Mouse (Mus musculus): ENCODE results near the gene Tardbp. TPM values are rescaled to one million over a fixed set of nuclear protein-coding genes. Genes with fewer than 3 reads are reported as not detected.

Tardbp gene
- polyA plus RNA-seq, 1 experiment from 2014 or later = 216 TPM

DNA sequence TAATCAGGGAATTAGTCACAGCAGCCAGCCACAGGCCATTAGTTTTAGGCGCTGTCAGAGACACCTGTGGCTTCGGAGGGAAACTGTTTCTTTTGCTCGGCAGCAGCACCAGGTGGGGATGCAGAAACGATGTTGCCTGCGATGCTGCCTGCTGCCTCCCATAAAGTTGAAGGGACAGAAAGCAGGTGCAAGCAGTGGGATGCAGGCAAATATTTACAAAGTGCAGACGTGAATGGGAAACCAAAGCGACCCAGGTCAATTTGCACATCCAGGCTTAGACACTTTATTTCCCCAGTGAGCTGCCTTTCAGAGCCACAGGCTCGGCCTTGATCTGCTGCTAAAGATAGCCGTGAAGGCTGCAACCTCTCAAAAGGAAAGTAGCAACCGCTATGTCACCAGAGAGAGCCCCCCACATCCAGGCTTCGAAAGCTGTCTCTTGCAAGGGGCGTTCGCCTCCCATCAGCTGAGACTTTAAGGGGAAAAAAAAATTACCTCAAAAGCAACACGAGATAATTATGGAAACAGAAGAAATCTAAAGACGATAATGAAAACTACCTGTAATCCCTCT is 30.0 kb upstream of the Tardbp start:
- in situ Hi-C loops (cut with MboI; ENCODE audit: low pct_unique_long_range_greater_than_20kb) = no loop called here
- POLR2A ChIA-PET = no interaction called here
- no peaks in the 10 kb centered on the region for H3K27me3 ChIP-seq
- no peak for TF ChIP-seq CTCF (IDR thresholded peaks at IDR 0.05)
- no peak for DNase-seq (ENCODE audit: low read depth, low spot score)
- CTCF ChIA-PET = no interaction called here
- ATAC-seq = no peak

DNA sequence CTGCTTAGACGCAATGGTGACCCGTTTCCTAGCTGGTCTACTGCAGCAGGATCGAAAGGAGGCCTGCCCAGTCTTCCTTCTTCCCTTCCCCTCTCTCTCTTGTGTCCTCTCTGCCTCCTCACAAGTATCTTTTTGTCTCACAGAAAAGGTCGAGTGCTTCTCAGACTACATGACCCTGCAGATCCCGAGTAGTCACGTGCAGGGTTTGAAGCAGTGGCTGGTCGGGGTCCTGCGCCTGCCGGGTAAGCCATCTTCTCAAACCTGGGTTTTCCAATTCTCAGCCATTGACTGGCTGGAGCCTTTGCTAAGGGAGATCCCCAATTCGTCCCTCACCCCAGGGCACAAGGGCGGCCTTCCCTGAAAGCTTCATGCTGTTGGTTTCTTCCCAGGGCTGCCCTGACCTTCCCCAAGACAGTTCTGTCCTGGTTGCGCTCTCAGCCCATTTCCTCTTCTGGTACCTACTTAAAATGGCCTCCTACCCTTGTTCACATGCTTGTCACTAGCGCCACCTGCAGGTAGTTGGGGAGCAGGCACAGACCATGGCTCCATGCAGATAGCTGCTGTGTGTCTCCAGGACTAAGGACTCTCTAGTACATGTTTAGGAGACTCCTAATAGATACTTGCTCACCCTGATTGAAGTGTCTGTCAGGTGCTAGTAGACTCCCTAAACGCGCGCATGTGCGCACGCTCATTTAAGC is 28.0 kb upstream of the Tardbp start:
- in situ Hi-C loops (cut with MboI; ENCODE audit: low pct_unique_long_range_greater_than_20kb) = no loop called here
- ChIA-PET CTCF (interaction anchor here (0.7 kb wide), 1 partner anchor 11 kb away, joined by 3 read pairs; no protein-coding TSS in a partner anchor), POLR2A (no interaction called here)
- peak; percentile 56 for TF ChIP-seq CTCF (IDR thresholded peaks at IDR 0.05)
- ATAC-seq (no peak), DNase-seq (ENCODE audit: low read depth, low spot score) (no peak)
- H3K27me3 ChIP-seq = no peaks in the 10 kb centered on the region

DNA sequence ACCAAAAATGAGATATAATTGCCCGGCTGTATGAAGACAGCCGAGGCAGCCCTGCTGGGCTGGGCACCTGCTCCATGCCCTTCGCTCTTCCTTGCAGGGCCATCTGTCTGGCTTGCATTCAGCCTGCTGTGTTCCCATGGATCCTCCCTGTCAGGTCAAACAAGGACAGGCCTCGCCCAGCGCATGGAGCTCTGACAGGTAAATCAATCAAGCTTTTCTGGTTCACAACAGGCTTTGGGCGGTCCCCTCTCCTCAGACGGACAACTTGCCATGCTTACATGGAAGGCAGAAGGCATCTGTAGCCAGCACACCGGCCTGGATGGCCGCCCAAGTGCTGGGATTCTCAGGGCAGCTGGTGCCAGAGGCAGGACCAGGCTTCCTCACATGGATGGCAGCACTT is 24.2 kb upstream of the Tardbp start:
- no peak for DNase-seq (ENCODE audit: low read depth, low spot score)
- POLR2A ChIA-PET = no interaction called here
- CTCF ChIA-PET = no interaction called here
- H3K27me3 ChIP-seq = no peaks in the 10 kb centered on the region
- TF ChIP-seq CTCF (IDR thresholded peaks at IDR 0.05) = no peak
- no peak for ATAC-seq
- in situ Hi-C loops (cut with MboI; ENCODE audit: low pct_unique_long_range_greater_than_20kb) = no loop called here

DNA sequence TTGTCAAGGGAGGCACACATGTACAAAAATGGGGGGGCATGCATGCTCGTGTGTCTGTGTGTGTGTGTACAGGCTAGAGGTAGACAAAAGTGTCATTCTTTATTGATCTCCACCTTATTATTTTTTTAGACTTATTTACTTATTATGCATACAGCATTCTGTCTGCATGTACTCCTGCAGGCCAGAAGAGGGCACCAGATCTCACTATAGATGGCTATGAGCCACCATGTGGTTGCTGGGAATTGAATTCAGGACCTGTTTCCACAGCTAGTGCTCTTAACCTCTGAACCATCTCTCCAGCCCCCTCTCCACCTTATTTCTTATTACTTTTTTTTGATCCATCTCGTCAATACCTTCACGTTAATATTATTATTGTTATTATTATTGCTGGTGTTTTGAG is 22.5 kb upstream of the Tardbp start:
- H3K27me3 ChIP-seq = no peaks in the 10 kb centered on the region
- DNase-seq (ENCODE audit: low read depth, low spot score) (no peak), ATAC-seq (no peak)
- peak; percentile 60 for TF ChIP-seq CTCF (IDR thresholded peaks at IDR 0.05)
- in situ Hi-C loops (cut with MboI; ENCODE audit: low pct_unique_long_range_greater_than_20kb) = no loop called here
- ChIA-PET POLR2A (no interaction called here), CTCF (no interaction called here)

DNA sequence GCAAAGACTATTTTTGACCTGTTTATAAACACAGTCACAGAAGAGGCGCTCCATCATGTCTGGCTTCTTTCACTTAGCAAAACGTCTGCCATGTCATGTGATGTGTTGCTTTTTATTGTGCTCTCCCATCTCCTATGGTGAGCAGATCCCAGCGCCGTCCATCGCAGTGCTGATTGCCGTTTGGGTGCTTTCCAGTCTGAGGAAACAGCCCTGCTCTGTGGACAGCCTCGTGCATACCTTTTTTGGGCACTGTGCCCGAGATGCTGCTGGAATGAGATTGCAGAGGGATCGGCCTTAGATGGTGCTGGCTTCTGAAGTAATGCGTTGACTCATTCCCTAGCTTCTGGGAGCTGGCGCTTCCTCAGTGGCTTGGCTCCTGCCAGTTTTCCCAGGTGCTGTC is 19.8 kb upstream of the Tardbp start:
- ChIA-PET POLR2A (no interaction called here), CTCF (no interaction called here)
- DNase-seq (ENCODE audit: low read depth, low spot score) (no peak), ATAC-seq (peak; percentile 54)
- in situ Hi-C loops (cut with MboI; ENCODE audit: low pct_unique_long_range_greater_than_20kb) = no loop called here
- no peaks in the 10 kb centered on the region for H3K27me3 ChIP-seq
- no peak for TF ChIP-seq CTCF (IDR thresholded peaks at IDR 0.05)

DNA sequence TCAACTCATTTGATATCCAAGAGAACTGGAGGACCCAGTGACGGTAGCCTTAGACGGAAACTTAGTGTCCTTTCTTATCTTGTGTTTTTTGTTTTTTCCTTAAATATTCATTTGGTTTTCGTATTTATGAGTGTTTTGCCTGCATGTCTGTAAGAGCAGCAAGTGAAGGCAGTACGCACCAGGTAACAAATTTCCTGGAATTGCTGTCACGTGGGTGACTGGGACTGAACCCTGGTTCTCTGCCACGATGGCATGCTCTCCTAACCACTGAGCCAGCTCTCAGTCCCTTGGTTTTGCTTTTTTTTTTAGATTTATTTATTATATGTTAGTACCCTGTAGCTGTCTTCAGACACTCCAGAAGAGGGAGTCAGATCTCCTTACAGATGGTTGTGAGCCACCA is 18.1 kb upstream of the Tardbp start:
- H3K27me3 ChIP-seq = no peaks in the 10 kb centered on the region
- POLR2A ChIA-PET = no interaction called here
- no peak for DNase-seq (ENCODE audit: low read depth, low spot score)
- no peak for TF ChIP-seq CTCF (IDR thresholded peaks at IDR 0.05)
- CTCF ChIA-PET = interaction anchor here (1.0 to 1.3 kb wide), 2 partner anchors 13 to 20 kb away, joined by 3 read pairs; no protein-coding TSS in a partner anchor
- in situ Hi-C loops (cut with MboI; ENCODE audit: low pct_unique_long_range_greater_than_20kb) = no loop called here
- no peak for ATAC-seq

DNA sequence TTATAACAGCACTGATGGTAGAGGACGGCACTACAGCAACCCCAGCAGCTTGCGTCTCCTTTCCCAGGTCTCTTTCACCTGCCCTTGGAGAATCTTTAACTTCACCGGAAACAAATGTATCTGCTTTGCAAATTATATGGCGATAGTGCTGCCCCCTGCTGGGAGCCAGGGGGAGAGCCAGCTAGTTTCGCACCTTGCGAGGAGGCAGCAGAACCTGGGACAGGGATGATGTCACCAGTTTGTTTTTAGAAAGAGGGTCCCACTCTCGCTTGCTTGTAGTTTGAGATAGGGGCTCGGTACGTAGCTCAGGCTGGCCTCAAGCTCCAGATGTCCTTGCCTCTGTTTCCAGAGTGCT is 17.3 kb upstream of the Tardbp start:
- DNase-seq (ENCODE audit: low read depth, low spot score) = no peak
- POLR2A ChIA-PET = no interaction called here
- H3K27me3 ChIP-seq = no peaks in the 10 kb centered on the region
- CTCF ChIA-PET = interaction anchor here (0.9 to 1.5 kb wide), 4 partner anchors 11 to 20 kb away, joined by 3 to 4 read pairs (median 3); no protein-coding TSS in a partner anchor
- peak; percentile 55 for TF ChIP-seq CTCF (IDR thresholded peaks at IDR 0.05)
- in situ Hi-C loops (cut with MboI; ENCODE audit: low pct_unique_long_range_greater_than_20kb) = no loop called here
- ATAC-seq = no peak

DNA sequence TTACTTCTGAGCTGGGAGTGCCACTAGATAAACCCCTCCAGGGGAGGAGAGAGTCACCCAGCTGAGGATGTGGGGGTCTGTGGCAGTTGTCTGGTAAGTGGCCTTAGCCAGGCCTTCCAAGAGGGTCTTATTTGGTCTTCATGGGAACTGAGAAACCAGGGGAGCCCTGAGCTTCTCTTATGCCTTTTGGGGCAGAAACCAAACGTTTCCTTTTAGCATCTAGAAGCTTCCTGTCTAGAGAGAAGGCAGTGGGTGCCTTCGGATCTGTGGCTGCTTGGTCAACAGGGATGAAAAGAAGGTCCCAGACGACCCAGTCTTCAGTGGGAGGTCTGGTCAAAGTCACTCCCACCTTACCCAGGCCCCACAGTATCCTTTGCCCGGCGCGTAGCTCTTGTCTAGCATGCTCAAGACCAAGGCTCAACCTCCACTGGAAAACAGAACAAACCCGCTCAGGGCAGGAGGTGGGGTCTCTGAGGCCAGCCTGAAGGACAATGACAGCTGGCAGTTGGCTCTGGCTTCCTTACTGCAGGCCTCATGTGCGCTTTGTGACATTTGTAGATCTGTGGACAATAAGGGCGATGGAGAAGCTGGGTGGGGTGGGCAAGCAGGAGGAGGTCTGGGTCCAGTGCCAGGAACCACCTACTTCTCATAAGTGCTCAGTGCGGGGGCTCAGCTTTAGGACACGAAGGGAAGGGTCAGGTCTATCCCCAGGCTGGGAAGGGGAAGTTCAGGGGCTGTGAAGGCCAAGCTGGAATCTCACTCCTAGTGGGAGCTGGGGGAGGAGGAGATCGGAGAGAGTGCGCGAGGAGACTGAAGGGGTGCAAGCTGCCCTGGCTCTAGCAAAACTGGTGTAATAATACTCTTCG is 16.7 kb upstream of the Tardbp start, which contains the start of gene Gm572:
Gm572 (plus strand) TSS at position 27 of the 866 bp plus-strand sequence.
- ATAC-seq (no peak), DNase-seq (ENCODE audit: low read depth, low spot score) (no peak)
- in situ Hi-C loops (cut with MboI; ENCODE audit: low pct_unique_long_range_greater_than_20kb) = no loop called here
- H3K27me3 ChIP-seq = no peaks in the 10 kb centered on the region
- ChIA-PET CTCF (interaction anchor here (0.9 to 1.5 kb wide), 4 partner anchors 11 to 19 kb away, joined by 3 to 4 read pairs (median 3); no protein-coding TSS in a partner anchor), POLR2A (no interaction called here)
- no peak for TF ChIP-seq CTCF (IDR thresholded peaks at IDR 0.05)

DNA sequence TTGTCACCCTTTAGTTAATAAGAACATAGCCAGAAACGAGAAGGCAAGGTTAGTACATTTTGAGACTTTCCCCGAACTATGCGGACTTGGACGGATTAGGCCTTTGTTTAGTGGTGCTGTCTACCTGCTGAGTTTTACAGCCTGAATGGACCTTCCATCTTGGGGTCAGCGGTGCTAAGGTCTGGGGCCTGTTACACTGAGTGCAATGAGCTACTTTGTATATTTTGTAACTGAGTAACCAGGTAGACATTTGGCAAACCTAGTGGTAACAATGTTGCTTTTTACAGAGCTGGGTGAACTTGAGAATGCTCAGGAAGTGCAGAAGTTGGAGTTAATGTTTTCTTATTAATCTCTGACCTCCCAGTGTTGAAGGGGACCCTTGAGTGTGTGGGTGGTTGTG is 14.3 kb upstream of the Tardbp start:
- DNase-seq (ENCODE audit: low read depth, low spot score) (no peak), ATAC-seq (no peak)
- ChIA-PET POLR2A (no interaction called here), CTCF (no interaction called here)
- in situ Hi-C loops (cut with MboI; ENCODE audit: low pct_unique_long_range_greater_than_20kb) = no loop called here
- H3K27me3 ChIP-seq = no peaks in the 10 kb centered on the region
- TF ChIP-seq CTCF (IDR thresholded peaks at IDR 0.05) = no peak

DNA sequence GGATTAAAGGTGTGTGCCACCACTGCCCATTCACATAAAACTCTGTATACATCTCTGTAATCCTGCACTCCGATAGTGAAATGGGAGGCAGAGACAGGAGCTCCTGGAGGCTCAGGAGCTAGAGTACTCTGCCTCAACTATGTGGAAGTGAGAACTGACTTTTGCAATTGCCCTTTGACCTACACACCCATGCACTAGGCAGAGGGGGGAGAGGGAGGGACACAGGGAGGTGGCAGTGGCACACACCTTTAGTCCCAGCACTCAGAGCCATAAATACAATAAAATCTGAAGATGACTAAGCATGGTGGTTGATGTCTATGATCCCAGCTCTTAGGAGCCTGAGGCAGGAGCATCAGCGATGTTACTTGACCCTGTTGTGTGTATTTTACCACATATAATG is 12.6 kb upstream of the Tardbp start:
- POLR2A ChIA-PET = no interaction called here

DNA sequence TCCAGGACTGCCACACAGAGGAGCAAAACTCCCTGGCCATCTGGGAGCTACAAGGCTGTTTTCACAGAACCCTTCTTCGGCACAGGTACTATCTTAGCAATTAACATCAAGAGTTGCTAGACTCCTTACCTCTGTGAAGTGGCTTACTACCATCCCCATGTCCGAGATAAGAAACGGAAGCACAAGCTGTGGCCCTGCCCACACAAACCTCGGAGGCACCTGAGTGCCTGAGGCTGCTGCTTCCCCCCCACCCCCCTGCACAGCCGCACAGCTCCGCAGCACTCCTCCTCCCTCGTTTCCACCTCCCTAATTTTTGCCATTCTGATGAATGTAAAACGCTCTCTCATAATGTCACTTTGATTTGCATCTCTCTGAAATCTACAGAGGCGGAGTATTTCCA is 11.5 kb upstream of the Tardbp start:
- no peak for TF ChIP-seq CTCF (IDR thresholded peaks at IDR 0.05)
- CTCF ChIA-PET = no interaction called here
- DNase-seq (ENCODE audit: low read depth, low spot score) = no peak
- H3K27me3 ChIP-seq = no peaks in the 10 kb centered on the region
- in situ Hi-C loops (cut with MboI; ENCODE audit: low pct_unique_long_range_greater_than_20kb) = no loop called here
- no peak for ATAC-seq
- POLR2A ChIA-PET = no interaction called here

More for the DNA sequence above, 12.6 kb upstream of the Tardbp start:
- DNase-seq (ENCODE audit: low read depth, low spot score) (no peak), ATAC-seq (no peak)
- CTCF ChIA-PET = no interaction called here
- no peak for TF ChIP-seq CTCF (IDR thresholded peaks at IDR 0.05)
- no peaks in the 10 kb centered on the region for H3K27me3 ChIP-seq
- in situ Hi-C loops (cut with MboI; ENCODE audit: low pct_unique_long_range_greater_than_20kb) = no loop called here
